Mouse (Mus musculus) layer of hippocampus, adult 9-11 months (tissue): ENCODE data around the gene Nme6.
"Not testable (repeated sequence)": the region's sequence is repeated elsewhere in the genome, so short reads cannot be mapped to it uniquely, and the experiment has no call there.

ENCODE experiments used
- DNase-seq: peaks from one replicate; pipeline ENCODE4 v3.0.0; 2022

The Nme6 gene

DNA sequence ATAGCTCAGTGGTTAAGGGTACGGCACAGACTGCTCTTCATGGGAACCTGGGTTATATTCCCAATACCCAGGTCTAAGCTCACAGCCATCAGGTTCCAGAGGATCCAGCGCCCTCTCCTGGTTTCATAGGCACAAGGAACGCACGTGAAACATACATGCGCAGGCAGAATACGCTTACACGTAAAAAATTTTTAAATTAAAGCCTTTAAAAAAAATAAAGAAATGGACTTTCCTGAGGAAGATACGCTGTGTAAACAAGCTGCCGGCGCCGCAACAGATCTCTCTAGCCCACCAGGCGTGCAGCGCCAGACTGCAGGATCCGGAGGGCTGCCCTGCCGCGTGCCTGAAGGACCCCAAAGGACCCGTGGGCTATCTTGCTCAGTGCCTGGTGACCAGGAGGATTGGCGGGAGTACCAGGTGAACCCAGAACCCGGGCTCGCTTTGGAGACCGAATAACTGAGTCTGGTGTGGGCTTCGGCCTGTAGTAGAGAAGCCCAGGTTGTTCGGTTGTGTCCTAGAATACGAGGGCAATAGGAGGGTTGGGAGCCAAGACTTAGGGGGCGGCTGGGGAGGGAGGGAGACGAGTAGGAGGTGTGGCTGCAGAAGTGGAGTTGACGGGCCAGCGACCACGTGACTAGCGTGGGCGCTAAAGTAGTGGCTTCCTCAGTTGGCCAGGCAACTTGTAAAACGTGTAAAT, at the start of gene Nme6:
TSS of gene Nme6 (plus strand) at position 359 of the 697 bp plus-strand sequence.
- peak; percentile 79 for DNase-seq

DNA sequence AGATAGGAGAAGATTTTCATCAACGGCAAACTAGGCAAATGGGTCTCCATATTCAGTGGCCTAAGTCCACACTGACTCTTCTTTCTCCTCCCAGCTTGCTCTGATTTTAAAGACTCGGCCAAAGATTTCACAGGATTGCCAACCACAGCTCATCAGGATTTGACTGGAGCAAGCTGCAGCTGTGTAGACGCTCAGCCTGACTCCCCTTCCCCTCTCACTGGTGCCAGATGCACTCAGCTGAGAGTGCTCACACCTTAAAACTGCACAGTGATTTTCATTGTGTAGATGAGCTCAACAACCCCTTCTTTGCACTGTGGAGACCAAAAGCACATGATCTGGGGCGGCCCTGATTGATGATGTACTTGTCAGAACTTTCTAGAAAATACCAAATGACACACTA, 42.0 kb upstream of the Nme6 start, which contains the start of gene Fbxw27:
TSS of gene Fbxw27 (minus strand) at position 101 of the 400 bp plus-strand sequence.
- DNase-seq = not testable (repeated sequence)

DNA sequence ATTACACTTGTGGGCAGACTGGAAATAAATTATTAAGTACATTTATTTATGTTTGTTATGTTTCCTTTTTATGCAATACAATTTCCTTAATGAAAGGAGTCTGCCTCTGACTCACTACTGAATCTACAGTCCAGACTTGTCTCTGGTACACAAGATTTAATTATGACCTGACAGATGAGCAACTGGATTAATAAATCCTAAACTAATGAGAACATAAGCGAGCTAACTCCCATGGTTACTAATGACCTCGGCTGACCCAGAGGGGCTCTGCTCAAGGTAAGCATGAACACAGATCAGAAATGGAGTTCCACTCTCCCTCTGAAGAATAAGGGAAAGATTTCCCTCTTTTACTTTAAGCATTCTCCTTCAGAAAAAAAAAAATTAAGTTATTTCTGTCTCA, 37.3 kb upstream of the Nme6 start:
- no peak for DNase-seq

DNA sequence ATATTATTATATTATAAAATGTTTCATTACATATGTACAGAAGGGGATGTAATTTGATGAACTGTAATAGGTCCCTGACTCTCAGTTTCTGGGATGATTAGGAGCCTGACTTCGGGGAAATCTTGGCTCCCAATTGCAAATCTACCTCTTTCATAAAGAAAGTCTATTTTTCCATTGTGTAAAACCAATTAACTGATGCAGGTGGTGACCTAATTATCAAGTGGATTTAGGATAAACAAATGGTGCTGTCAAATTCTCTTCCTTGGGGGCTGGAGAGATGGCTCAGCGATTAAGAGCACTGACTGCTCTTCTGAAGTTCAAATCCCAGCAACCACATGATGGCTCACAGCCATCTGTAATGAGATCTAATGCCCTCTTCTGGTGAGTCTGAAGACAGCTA, 36.7 kb upstream of the Nme6 start:
- DNase-seq = no peak

DNA sequence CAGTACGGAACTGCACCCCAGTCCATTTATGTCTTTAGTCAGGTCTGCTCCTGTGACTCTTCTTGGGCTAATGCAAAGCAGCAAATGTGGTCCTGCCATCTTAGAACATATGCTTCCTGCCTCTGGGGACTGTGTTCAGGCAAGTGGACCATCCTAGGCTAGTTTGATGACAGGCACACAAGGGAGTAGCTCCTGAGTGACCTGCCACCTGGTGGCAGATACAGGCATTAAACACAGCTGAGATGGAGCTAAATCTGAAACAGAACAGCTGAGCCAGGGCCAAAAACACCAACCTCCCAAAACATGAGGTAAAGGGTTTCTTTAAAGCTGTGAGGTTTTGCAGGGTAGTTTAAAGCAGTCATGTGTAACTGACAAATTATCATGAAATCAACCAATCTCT, 34.5 kb upstream of the Nme6 start:
- DNase-seq = no peak

DNA sequence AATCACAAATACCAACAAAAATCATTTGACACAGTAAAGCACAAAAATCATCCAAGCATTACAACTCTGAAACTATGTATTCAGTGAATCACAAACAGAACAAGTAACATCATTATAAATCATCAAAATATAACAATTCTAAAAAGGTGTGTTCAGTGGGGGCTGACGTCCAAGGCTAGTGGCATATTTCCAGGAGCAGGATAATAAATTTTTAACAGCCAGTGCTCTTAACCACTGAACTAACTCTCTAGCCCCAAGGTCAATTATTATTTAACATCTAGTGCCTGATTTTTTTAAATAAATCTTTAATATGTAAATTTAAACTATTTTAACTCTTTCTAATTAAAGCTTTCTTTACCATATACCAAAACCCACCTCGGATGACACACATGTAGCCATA, 27.0 kb upstream of the Nme6 start:
- DNase-seq = not testable (repeated sequence)

DNA sequence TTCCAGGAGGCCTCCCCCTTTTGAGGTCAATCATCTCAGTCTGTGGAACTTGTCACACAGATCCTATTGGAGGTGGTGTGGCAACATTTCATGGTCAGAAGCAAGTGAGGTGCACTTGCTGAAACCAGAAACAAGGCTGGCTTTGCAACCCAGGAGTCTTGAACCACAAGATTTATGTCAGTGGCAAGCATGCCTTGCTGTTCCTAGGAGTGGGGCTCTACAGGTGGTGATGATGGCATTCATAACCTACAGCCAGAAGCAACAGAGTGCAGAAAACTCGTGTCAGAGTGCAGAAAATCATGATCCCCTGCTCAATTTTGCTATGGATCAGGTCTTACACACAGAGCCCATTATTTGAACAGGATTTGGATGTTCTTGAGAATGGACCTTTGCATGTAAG, 26.3 kb upstream of the Nme6 start:
- no peak for DNase-seq

DNA sequence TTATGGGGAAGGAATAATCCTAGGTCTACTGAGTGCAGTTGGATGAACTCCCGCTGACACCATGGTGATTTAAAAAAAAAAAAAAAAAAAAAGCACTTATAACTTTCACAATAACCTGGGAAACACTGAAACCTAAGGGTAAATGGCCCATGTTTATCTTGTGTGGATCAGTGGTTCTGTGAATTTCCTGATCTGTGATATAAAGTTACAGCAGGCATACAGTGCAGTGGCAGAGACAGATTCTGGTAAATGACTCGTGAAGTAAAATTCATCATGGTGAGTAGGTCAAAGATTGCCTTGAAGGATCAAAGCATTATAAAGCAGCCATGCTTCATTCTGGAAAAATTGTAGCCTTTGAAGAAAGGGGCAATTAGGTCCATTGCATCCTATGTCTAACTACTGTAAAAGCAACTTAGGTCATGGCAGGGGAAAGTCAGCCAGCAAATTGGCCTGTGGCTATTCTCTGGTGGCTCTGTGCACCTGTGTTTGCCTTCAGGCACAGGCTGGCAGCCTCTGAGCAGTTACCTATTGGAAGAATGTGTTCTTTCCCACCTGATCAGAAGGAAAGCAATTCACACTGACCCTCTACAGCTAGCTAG, 25.8 kb upstream of the Nme6 start:
- no peak for DNase-seq

DNA sequence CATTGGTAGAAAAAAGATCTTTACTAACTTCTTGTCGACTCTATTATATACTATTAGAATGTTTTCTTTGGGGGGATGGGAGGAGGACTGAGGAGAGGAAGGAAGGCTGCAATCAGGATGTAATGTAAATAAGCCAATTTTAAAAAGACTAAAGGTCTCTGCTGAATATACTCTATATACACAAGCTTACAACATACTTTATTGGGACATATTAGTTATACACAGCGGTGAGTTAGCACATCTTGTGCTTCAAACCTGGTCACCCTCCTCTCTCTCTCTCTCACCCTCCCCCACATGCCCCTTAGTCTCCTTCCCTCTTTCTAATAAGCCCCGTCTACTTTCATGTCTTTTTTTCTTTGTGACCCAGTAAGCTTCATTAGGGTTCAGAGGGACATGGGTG, 24.7 kb upstream of the Nme6 start:
- DNase-seq = no peak

DNA sequence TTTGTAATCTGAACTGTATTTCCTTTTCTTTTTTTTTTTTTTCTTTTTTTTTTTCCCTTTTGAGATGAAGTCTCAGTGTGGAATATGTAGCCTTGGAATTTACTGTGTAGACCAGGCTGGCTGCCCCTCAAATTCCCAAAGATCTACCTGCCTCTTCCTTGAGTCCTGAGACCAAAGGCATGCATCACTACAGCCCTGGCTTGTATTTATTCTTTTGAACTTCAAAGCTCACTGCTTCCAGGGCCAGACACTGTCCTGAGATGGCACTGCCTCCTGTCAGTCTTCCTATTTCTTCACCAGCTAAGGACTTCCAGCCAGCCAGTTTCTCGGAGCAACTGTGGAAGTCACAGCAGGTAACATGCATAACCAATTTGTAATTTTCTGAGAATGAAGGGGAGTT, 20.6 kb upstream of the Nme6 start, which contains the start of gene Spink8:
TSS of gene Spink8 (plus strand) at position 301 of the 400 bp plus-strand sequence.
- DNase-seq = no peak

DNA sequence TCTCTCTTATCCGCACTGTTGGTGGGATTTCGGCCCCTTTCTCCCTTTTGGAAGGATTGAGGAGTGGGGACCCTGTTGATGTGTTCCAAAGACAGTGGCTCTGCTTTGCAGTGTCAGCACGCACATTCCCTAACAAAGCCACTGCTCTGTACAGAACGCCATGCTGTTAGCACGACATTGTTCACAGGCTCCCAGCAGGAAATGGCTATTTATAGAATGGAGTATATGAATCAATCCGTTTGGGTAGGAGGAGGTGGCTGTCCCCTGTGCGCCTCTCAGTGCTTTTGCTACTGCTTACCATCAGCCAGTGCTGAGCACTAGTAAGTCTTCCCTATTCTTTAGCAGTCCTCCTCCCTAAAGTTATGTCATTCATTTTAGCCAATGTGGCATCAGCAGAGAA, 19.1 kb upstream of the Nme6 start:
- DNase-seq = peak; percentile 5

DNA sequence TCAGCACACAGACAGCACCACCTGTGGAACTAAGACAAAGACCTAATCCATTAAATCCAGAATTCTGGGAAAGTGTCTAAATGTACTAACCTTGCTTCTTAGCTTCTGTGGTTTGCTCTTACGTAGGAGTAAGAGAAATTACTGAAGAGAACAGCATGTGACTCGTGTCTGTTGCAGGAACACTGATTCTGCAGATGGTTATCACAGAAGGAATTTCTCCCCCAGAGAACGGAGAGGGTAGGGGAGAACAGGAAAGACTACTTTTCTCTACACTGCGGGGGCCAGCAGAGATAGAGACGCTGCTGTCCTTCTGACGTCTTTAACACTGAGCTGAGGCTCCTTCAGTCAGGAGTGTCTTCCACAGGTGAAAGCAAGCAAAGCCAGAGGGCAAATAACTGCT, 16.2 kb upstream of the Nme6 start:
- DNase-seq = peak; percentile 49

DNA sequence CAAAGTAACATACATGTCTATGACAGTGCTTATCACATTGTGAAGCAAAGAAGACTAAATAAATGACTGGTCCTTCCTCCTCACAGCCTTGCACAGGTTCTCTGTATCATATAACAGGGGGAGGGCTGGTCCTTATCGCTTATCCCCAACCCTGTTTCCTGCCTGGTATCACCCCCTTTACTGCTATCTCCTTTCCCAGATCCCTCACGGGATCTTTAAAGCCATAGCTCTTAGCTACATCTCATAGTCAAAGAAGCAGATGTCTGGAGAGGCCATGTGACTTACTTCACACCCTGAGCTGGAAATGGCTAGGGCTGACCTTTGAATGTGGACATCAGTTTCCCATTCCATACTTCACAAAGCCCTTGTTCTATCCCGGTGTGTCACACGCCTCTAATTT, 6.8 kb upstream of the Nme6 start:
- DNase-seq = no peak

DNA sequence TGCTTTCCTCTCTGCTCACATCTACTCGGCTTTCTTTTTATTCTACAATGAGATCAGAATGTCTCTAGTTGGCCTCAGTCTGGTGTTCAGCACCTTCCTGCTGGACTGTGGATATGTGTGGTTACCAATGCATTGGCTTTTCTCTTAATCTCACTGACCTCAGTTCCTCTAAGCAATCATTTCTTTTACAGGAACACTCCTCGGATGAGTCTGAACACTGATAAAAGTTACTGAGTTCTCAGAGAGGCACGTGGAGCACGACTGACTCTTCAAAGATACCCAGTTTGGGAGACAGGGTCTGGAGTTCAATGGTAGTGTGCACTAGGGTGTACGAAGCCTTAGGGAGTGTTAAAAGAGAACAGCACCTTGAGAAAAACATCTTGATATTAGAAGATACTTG, 6.4 kb upstream of the Nme6 start:
- DNase-seq = no peak

DNA sequence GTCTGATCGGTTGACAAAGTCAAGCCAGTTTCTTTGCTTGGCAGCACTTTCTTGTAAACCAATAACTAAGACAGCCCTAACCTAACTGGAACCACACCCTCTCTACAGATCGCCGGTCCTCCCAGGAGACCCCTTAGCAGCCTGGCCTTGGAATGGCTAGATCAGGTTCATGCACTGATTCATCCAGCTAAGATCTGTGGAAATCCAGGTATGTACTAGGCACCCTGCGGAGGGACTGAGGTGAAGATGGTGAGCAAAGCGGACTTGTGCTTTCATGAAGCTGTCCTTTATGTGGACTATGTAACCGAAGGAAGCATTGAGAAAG, 501 bp downstream of the Nme6 start:
- no peak for DNase-seq

DNA sequence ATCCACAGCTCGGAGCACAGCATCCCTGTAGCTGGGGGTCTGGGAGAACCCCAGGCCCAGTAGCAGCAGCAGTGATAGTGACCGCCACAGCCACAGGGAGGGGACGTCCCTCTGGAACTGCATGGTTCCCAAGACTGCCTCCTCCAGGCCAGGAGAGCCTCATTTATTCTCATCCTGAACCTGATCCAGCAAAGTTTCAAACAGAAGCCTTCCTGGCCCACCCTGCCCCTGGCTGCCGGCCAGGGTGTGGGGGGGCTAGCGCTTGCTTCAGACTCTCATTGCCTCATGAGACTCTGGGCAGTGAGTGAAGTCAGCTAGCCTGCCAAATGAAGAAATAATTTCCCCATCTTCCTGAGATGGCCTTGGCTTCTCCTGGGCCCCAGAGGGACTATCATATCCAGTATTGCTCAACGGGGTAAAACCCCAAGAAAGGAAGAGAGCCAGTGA, 16.8 kb downstream of the Nme6 start, which contains the start of gene Camp:
TSS of gene Camp (minus strand) at position 306 of the 447 bp plus-strand sequence.
- DNase-seq = no peak

DNA sequence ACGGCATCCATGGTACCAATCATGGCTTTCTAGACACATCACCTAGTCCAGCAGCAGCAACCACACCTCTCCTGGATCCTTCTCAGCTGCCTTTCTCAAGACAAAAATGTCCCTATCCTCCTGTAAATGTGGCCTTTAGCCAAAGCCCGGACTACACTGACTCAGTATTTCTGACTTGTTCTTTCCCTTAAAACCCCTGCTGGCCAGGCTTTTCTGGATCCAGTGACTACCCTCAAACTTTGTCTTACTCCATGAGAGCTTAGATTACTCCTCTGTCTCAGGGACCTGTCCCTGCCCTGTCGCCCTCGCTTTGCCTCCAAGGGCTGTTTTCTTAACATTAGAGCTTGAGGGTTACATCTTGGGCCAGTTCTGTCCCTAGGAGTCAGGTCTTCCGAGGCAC, 17.6 kb downstream of the Nme6 start:
- no peak for DNase-seq

DNA sequence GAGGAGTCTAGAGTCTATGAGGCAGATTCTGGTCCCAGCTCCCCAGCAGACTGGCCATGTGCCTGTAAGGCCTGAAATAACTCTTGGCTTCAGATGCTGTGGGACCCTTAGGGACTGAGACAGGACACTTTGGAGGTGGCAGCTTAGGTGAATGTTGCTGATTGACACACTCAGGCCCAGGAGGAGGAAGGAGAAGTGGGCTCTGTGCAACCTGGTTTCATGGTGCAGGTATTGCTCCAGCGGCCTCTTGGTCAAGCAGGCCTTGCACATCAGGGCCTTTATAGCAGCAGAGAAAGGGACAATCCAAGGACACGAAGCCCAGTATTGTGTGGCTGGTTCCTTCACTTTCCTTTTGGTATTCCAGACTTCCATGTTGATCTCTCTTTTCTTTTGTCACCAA, 21.8 kb downstream of the Nme6 start:
- DNase-seq = no peak

DNA sequence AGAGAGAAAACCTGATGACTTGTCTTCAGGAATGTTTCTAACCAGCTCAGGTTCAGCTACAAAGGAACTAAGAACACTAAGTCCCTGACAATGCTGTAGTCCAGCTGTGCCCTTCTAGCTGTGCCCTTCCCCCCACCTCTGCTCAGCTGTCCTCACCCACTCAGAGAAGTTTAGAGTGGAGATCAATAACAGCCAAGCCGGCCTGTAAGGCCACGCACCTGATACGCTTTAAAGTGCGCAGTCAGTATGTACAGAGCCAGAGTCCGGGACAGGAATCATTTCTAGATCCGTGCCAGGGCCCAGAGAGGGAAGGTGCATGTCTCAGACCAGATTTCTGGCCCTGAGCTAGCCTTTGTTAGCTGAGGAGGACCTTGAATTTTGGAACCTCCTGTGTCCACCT, 23.4 kb downstream of the Nme6 start:
- DNase-seq = no peak

DNA sequence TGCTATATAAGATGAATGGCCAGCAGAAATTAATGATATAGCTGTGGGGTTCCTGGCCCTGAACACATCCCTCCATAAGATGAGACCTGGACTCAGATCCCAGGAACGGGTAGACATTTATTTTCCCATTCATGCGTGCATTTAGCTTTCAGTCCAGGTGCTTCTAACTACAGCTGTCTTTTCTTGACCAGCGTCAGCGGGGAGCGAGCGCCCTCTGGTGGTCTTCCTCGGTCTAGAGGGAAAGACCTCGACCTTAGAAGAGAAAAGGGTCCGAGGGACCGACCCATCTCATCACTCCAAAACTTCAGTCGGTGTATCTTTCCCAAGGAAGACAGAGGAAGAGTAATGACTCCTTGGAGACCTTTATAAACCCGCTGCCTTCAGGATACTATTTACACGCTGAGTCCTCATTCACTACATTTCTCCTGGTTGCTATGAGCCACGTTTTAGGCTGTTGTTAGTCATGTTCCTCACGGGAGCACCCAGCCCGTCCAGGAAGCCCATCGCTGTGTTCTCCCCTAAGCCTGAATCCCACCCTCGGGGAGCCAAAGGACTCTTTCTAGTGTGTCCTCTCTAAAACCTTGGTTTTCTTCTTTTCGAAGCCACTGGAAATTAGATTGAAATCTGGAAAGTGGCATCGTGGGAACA, 30.0 kb downstream of the Nme6 start:
- DNase-seq = peak; percentile 31

DNA sequence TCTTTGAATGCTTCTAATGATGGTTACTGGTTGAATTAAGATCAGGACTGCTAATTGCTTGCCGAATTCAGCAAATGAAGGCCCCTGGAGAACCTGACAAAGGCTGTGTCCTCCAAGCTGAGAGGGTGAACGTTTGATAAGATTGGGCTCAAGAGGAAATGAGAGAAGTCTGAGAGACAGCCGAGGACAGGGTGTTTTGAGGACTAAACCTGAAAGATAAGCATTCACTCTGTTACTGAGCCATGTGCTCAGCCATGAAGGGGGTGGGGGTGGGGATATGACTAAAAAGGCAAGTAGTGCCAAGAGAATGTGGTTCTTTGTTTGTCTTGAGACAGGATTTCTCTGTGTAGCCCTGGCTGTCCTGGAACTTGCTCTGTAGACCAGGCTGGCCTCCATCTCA, 30.5 kb downstream of the Nme6 start:
- DNase-seq = no peak

DNA sequence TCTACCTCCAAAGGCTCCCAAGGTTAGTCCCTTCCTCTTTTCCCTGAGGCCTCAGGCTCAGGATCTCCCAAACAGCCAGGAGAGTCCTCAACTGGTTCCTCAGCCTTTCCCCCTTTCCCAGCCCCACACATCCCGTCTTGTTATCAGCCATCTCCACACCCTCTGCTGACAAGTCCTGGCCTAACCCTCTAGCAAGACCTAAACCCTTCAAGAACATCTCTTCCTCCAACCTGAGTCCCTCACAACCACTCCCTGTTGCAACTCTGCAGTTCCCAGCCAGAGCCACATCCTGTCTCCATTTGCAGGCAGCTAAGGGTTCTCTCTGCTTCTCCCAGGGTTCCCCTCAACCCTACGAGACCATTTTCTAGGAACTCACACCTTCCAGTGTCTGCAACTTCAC, 33.7 kb downstream of the Nme6 start:
- DNase-seq = no peak

DNA sequence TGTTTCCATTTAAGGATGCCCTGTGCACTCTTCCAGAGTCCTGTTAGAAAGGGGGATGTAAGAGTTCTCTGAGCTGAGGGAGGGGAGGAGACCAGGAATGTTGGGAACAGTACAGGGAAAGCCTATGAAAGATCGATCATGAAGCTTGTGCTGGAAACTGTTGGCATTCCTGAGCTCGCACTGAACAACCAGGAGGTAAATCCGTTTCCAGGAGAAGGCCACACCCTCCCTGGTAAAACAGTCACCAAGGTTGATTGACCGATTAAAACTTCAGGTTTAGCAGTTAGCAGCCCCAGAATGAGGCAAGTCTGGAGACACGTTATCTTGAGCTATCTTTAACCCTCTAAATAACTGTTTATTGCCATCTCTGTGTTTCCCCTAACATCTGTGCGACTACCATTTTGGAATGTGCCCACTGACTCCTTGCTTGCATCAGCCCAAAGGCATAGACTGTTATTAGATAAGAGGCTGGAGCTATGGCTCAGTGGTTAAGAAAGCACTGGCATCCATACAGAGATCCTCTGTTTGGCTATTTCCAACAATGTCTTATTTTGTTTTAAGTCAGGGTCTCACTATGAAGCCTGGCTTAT, 38.5 kb downstream of the Nme6 start:
- DNase-seq = no peak
